Mouse (Mus musculus) liver, embryonic 14.5 days (tissue): ENCODE measurements at regions not wholly inside any gene's neighbourhood (a gene's known extent, or its start where the extent isn't known, plus 50 kb on each side); places are given as distances from the start of the nearest gene placed in this dataset.

Experiments
- ATAC-seq: fragments of 200-750 bp; cut with Nextera tagmentation; 2 replicates; pipeline ENCODE4 v1.8.0; 2017; ENCODE audit warnings: moderate number of reproducible peaks, mild to moderate bottlenecking, moderate library complexity; ENCODE audit not compliant: insufficient read depth
- DNase-seq, 3 experiments: peaks; one replicate each; pipeline ENCODE4 v3.0.0-alpha.2; 2012 to 2013; ENCODE audit warnings: low read depth in 3 of 3, low spot score in 3 of 3
- H3K27ac ChIP-seq: fragments of 300-500 bp; sonication (generic); 2 replicates; pipeline ENCODE4 v1.5.1; 2014; ENCODE audit warnings: moderate library complexity, mild to moderate bottlenecking, control low read depth, inconsistent platforms
- H3K27me3 ChIP-seq: fragments of 300-500 bp; sonication (generic); 2 replicates; pipeline ENCODE4 v1.6.1; 2014; ENCODE audit warnings: mild to moderate bottlenecking, low read length, moderate library complexity; ENCODE audit not compliant: control insufficient read depth, insufficient read depth
- H3K36me3 ChIP-seq: fragments of 300-500 bp; sonication (generic); replicated peaks from 2 replicates; pipeline ENCODE4 v1.6.1; 2014; ENCODE audit warnings: low read depth; ENCODE audit not compliant: control insufficient read depth, insufficient read depth
- H3K4me1 ChIP-seq, 2 experiments: fragments of 200-500 bp in 1 of 2; fragments of 300-500 bp in 1 of 2; sonication (generic) in 1 of 2; replicated peaks; 2 replicates each; pipeline ENCODE4 v1.6.1; 2012 to 2014; ENCODE audit warnings: antibody characterized with exemption in 1 of 2, inconsistent platforms in 1 of 2, low read length in 1 of 2; ENCODE audit not compliant: control insufficient read depth in 2 of 2, insufficient read depth in 2 of 2
- H3K4me2 ChIP-seq: fragments of 300-500 bp; sonication (generic); 2 replicates; pipeline ENCODE4 v1.6.1; 2014; ENCODE audit warnings: low read depth, mild to moderate bottlenecking, control low read depth, moderate library complexity
- H3K4me3 ChIP-seq, 2 experiments: fragments of 200-500 bp in 1 of 2; fragments of 300-500 bp in 1 of 2; sonication (generic) in 1 of 2; 2 replicates each; pipeline ENCODE4 v1.5.1; 2012 to 2014; ENCODE audit warnings: low read depth in 2 of 2, low read length in 2 of 2, mild to moderate bottlenecking in 2 of 2, control low read depth in 1 of 2, inconsistent platforms in 1 of 2, moderate library complexity in 1 of 2; ENCODE audit not compliant: insufficient read depth in 1 of 2
- H3K9ac ChIP-seq: fragments of 300-500 bp; sonication (generic); replicated peaks from 2 replicates; pipeline ENCODE4 v1.6.1; 2014; ENCODE audit warnings: mild to moderate bottlenecking, control low read depth, moderate library complexity
- H3K9me3 ChIP-seq: fragments of 300-500 bp; sonication (generic); 2 replicates; pipeline ENCODE4 v1.6.1; 2016; ENCODE audit warnings: low read length, mixed read lengths; ENCODE audit not compliant: control insufficient read depth
- CTCF ChIP-seq: IDR thresholded peaks from 2 replicates; pipeline ENCODE4 v1.5.1; 2016; ENCODE audit warnings: antibody characterized with exemption, low read depth, control low read depth
- EP300 ChIP-seq: IDR thresholded peaks from 2 replicates; pipeline ENCODE4 v1.6.1; 2016; ENCODE audit warnings: antibody characterized with exemption, low read depth
- WGBS: fragments of 180-500 bp; shearing (Covaris S2); extraction: QIAGEN DNeasy Blood & Tissue Kit; methylation state at CpG from one replicate; pipeline ENCODE4 v1.1.7; 2014; ENCODE audit not compliant: insufficient replicate concordance; 5-methylcytosine and 5-hydroxymethylcytosine counted together

DNA sequence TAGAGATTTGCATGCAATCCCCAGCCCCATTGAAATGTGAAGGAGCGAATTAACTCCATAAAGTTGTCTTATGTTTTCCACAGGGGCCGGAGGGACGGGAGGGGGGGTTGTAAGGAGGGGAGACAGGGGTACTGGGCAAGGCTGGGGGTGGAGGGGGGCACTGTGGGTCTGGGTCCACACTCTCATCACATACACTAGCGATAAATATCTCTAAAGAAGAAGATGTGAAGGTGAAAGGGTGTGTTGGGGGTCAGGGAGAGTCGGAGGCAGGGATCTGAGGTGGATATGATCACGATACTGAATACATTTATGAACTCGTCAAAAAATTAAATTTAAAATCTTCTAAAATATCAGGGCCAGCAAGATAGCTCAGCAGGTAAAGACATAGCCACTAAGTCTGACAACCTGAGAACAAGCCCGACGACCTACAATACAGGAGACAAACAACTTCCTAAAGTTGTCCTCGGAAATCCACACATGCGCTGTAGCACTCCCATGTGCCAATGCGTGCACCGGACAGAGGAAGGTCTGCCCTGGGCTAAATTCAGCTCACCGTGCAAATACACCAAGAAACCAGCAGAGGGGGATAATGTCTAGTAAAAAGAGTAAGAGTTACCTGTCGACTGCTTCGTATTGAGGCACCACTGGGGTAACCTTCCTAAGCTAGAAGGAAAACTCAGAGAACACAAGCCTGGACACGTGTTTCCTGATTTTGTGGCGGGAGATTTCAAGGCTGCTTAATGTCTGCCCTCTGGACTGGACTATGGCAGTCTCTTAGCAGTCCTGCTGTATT, 85.6 kb upstream of the Nt5e start:
- H3K27me3 ChIP-seq = no peaks in the 10 kb centered on the region
- 2% methylated on average over 18 of the region's 18 CpGs for WGBS
- peak overlapping the region; percentile 59 for H3K4me2 ChIP-seq
- H3K4me1 ChIP-seq = 0 out of 4 replicates have a peak, but pooled peaks cover 0 to 1% of the 10 kb centered on the region in 2 experiments
- H3K4me3 ChIP-seq = peak overlapping the region; percentile 30 to 45; a peak in 3 of 4 replicates
- TF ChIP-seq CTCF = peak; percentile 68
- TF ChIP-seq EP300 = no peak
- ATAC-seq = peak; percentile 86
- H3K36me3 ChIP-seq = no peaks in the 10 kb centered on the region
- no peak overlapping the region for H3K9ac ChIP-seq
- no peak overlapping the region for H3K27ac ChIP-seq
- peak; percentile 53 to 60 (median 59) for DNase-seq
- no peaks in the 10 kb centered on the region for H3K9me3 ChIP-seq

DNA sequence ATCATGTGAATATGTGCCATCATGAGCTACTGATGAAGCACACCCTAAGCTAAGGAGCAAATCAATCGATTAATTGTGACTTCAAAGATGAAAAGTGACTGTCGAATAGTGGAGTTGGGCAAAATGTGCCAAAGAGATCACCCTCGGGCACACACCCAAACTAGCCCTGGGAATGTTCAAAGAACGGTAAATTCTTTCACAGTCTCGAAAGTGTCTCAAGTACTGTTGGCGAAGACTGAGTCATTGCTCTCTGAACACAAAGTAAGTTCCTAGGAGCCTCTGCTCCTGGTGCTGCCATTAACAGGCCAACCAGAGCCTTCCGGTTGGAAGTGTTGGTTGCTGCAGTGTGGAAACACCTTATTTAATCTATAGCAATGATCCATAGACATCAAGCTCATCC, 84.5 kb upstream of the Nt5e start:
- no peak for ATAC-seq
- no peak overlapping the region for H3K9ac ChIP-seq
- H3K4me1 ChIP-seq = 0 out of 4 replicates have a peak, but pooled peaks cover 0 to 1% of the 10 kb centered on the region in 2 experiments
- no peak for TF ChIP-seq EP300
- no peak for TF ChIP-seq CTCF
- no peaks in the 10 kb centered on the region for H3K27me3 ChIP-seq
- no peaks in the 10 kb centered on the region for H3K36me3 ChIP-seq
- H3K9me3 ChIP-seq = no peaks in the 10 kb centered on the region
- H3K27ac ChIP-seq = no peak overlapping the region
- WGBS = 71% methylated on average over 7 of the region's 7 CpGs
- no peak overlapping the region for H3K4me2 ChIP-seq
- no peak overlapping the region for H3K4me3 ChIP-seq
- no peak for DNase-seq

DNA sequence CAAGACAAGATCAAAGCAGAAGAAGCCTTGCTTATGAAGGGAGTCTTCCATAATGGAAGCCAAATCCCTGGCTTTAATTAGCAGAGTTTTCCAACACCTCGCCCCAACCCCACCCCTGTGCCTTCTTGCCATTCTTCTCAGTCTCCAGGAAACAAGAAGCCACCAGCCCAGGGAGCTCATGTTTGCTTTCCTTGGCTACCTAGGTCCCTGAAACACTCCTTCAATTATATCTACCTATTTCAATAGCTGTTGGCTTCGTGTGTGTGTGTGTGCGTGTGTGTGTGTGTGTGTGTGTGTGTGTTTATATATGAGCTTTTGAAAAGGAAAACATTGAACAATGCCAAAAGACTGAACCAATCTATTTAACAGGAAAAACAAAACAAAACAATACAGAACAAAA, 82.5 kb upstream of the Nt5e start:
- ATAC-seq (no peak), DNase-seq (no peak)
- H3K27me3 ChIP-seq = no peaks in the 10 kb centered on the region
- H3K27ac ChIP-seq = no peak overlapping the region
- H3K9ac ChIP-seq = no peak overlapping the region
- WGBS = 54% methylated on average over 3 of the region's 3 CpGs
- no peaks in the 10 kb centered on the region for H3K9me3 ChIP-seq
- H3K4me2 ChIP-seq = no peak overlapping the region
- no peaks in the 10 kb centered on the region for H3K36me3 ChIP-seq
- no peak overlapping the region for H3K4me3 ChIP-seq
- no peak for TF ChIP-seq EP300
- no peak for TF ChIP-seq CTCF
- H3K4me1 ChIP-seq = 0 out of 4 replicates have a peak, but pooled peaks cover 0 to 1% of the 10 kb centered on the region in 2 experiments

DNA sequence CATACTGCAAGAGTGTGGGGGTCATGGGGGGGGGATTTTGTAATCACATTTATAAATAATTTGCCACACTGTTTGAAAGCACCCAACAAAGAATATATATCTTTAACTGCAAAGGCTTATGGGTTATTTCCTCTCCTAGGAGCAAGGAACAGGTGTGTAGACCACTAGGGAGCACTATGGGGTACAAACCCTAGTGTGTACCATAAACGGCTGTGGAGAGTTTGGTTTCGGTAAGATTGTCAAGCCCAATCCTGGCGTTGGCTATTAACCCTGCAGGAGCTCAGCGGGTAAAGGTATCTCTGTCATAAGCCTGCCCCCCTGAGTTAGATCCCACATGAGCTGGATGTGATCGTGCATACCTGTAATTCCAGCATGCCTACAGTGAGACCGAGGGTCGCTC, 71.0 kb upstream of the Nt5e start:
- WGBS = 62% methylated on average over 7 of the region's 7 CpGs
- no peaks in the 10 kb centered on the region for H3K9me3 ChIP-seq
- H3K27ac ChIP-seq = no peak overlapping the region
- no peak for ATAC-seq
- DNase-seq = no peak
- no peak overlapping the region for H3K4me3 ChIP-seq
- no peaks in the 10 kb centered on the region for H3K4me1 ChIP-seq
- TF ChIP-seq CTCF (no peak), EP300 (no peak)
- H3K4me2 ChIP-seq = no peak overlapping the region
- no peaks in the 10 kb centered on the region for H3K27me3 ChIP-seq
- no peak overlapping the region for H3K9ac ChIP-seq
- no peaks in the 10 kb centered on the region for H3K36me3 ChIP-seq

DNA sequence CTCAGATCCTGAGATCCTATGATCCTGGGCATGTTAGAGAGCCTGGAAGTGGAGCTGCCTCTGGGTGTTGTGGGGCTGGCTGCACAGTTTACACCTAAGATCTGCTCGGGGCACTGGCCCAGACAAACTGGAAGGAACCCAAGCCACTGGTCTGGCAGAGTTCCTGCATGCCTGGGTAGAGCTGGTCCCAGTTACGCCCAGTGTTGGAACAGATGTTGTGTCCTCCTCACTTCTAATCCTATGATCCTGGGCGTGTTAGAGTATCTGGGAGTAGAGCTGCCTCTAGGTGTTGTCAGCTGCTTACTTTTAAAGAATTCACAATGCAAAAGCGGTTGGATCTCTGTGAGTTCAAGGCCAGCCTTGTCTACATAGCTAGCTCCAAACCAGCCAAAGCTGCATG, 67.4 kb upstream of the Nt5e start:
- ATAC-seq = no peak
- 57% methylated on average over 4 of the region's 4 CpGs for WGBS

More for the DNA sequence above, 67.4 kb upstream of the Nt5e start:
- Histone ChIP-seq H3K9me3 (no peaks in the 10 kb centered on the region), H3K27ac (no peak overlapping the region), H3K4me3 (no peak overlapping the region), H3K4me1 (no peaks in the 10 kb centered on the region), H3K9ac (no peak overlapping the region), H3K36me3 (no peaks in the 10 kb centered on the region), H3K27me3 (no peaks in the 10 kb centered on the region), H3K4me2 (no peak overlapping the region)
- TF ChIP-seq CTCF = no peak
- TF ChIP-seq EP300 = no peak
- no peak for DNase-seq
